Mouse (Mus musculus): ENCODE results near the gene Asxl1. TPM values are rescaled to one million over a fixed set of nuclear protein-coding genes. Genes with fewer than 3 reads are reported as not detected.

Gene Asxl1
- total RNA-seq, 1 experiment: 44.8 TPM

DNA sequence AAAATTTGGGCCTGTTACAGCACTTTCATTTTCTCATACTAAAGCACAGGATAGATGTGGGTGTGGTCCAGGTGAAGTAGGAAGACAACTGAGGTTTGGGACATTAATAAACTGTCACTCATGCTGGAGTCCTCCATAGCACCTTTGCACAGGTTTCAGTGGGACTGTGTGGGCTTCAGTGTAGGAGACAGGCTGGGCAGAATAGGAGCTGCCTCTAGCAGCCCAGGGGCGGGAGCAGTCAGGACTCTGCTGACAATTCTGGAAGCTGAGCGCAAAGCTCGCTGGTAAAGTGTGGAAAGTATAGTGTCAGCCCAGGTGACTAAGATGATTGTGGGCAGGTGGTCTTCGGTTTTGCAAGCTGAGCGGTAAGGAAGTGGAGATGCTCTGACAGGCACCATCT, 44.5 kb upstream of the Asxl1 start:
- H3K36me3 ChIP-seq (ENCODE audit: control insufficient read depth, insufficient read depth, low read length, poor library complexity, severe bottlenecking): no peaks in the 10 kb centered on the region
- H3K9me3 ChIP-seq (ENCODE audit: control insufficient read depth, insufficient read depth, low read depth, low read length): no peaks in the 10 kb centered on the region
- no peak for TF ChIP-seq HCFC1 (IDR thresholded peaks at IDR 0.05; ENCODE audit: borderline replicate concordance, insufficient read depth, low read length)
- TF ChIP-seq ZC3H11A (IDR thresholded peaks at IDR 0.05; ENCODE audit: borderline replicate concordance, low read depth, low read length): no peak
- no peak for TF ChIP-seq MAFK (IDR thresholded peaks at IDR 0.05; ENCODE audit: insufficient read depth, low read depth, low read length)
- TF ChIP-seq CHD2 (IDR thresholded peaks at IDR 0.05; ENCODE audit: low read depth, low read length): no peak
- no peak for TF ChIP-seq ZNF384 (IDR thresholded peaks at IDR 0.05; ENCODE audit: low read depth, low read length)
- peaks cover 0 to 2% of the 10 kb centered on the region in 2 experiments; a peak in 1 of 4 replicates for H3K4me1 ChIP-seq (ENCODE audit: control insufficient read depth in 2 of 2, insufficient read depth in 2 of 2, low read length in 2 of 2, poor library complexity in 1 of 2)
- DNase-seq (ENCODE audit: low read depth, low spot score): no peak
- H3K9ac ChIP-seq (ENCODE audit: insufficient read depth, low read depth, low read length, poor library complexity, severe bottlenecking): no peak overlapping the region
- in situ Hi-C loops (cut with MboI; ENCODE audit: low sequenced_read_pairs in 2 of 2, unreplicated experiment in 2 of 2): no loop called here
- no peak overlapping the region for H3K4me3 ChIP-seq (ENCODE audit: insufficient read depth in 1 of 2, low read depth in 1 of 2, low read length in 2 of 2, poor library complexity in 1 of 2, severe bottlenecking in 1 of 2)
- no peak overlapping the region for H3K27ac ChIP-seq (ENCODE audit: insufficient read depth, low read depth, low read length, poor library complexity, severe bottlenecking)

GRCm38 (mm10) chr2:153305240-153305639, 40.4 kb upstream of the Asxl1 start:
- in situ Hi-C loops (cut with MboI; ENCODE audit: low sequenced_read_pairs in 2 of 2, unreplicated experiment in 2 of 2): no loop called here
- no peak for DNase-seq (ENCODE audit: low read depth, low spot score)
- no peak overlapping the region for H3K4me3 ChIP-seq (ENCODE audit: insufficient read depth in 1 of 2, low read depth in 1 of 2, low read length in 2 of 2, poor library complexity in 1 of 2, severe bottlenecking in 1 of 2)

DNA sequence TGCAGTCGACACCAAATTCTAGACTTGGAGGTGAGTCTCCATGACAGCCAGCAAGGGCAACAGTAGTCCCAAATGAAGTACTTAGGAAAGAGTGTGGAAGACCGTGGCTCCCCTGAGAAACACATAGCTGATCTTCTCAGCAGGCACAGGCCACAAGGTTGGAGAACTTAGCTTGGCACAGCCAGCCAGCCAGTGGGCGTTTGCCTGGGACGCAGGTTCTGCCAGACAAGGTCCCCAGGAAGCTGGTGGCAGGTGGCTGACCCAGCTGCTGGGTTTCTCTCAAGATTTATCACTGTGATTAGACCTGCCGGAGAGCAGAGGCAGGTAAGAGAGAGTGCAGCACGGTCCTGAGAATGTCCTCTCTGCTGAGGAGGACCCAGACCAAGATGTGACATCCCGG, 37.0 kb upstream of the Asxl1 start:
- Histone ChIP-seq H3K27ac (ENCODE audit: insufficient read depth, low read depth, low read length, poor library complexity, severe bottlenecking) (no peak overlapping the region), H3K4me1 (ENCODE audit: control insufficient read depth in 2 of 2, insufficient read depth in 2 of 2, low read length in 2 of 2, poor library complexity in 1 of 2) (peaks cover 0 to 6% of the 10 kb centered on the region in 2 experiments; a peak in 1 of 4 replicates), H3K36me3 (ENCODE audit: control insufficient read depth, insufficient read depth, low read length, poor library complexity, severe bottlenecking) (peaks cover 3% of the 10 kb centered on the region; the same call in 1 of the 2 replicates), H3K4me3 (ENCODE audit: insufficient read depth in 1 of 2, low read depth in 1 of 2, low read length in 2 of 2, poor library complexity in 1 of 2, severe bottlenecking in 1 of 2) (no peak overlapping the region), H3K9ac (ENCODE audit: insufficient read depth, low read depth, low read length, poor library complexity, severe bottlenecking) (no peak overlapping the region), H3K9me3 (ENCODE audit: control insufficient read depth, insufficient read depth, low read depth, low read length) (no peaks in the 10 kb centered on the region)
- TF ChIP-seq CHD2 (IDR thresholded peaks at IDR 0.05; ENCODE audit: low read depth, low read length): no peak
- TF ChIP-seq ZNF384 (IDR thresholded peaks at IDR 0.05; ENCODE audit: low read depth, low read length): no peak
- TF ChIP-seq MAFK (IDR thresholded peaks at IDR 0.05; ENCODE audit: insufficient read depth, low read depth, low read length): no peak
- TF ChIP-seq HCFC1 (IDR thresholded peaks at IDR 0.05; ENCODE audit: borderline replicate concordance, insufficient read depth, low read length): no peak
- no peak for TF ChIP-seq ZC3H11A (IDR thresholded peaks at IDR 0.05; ENCODE audit: borderline replicate concordance, low read depth, low read length)
- in situ Hi-C loops (cut with MboI; ENCODE audit: low sequenced_read_pairs in 2 of 2, unreplicated experiment in 2 of 2): no loop called here
- DNase-seq (ENCODE audit: low read depth, low spot score): no peak

More at GRCm38 (mm10) chr2:153305240-153305639, 40.4 kb upstream of the Asxl1 start:
- Histone ChIP-seq H3K9me3 (ENCODE audit: control insufficient read depth, insufficient read depth, low read depth, low read length) (no peaks in the 10 kb centered on the region), H3K9ac (ENCODE audit: insufficient read depth, low read depth, low read length, poor library complexity, severe bottlenecking) (no peak overlapping the region), H3K4me1 (ENCODE audit: control insufficient read depth in 2 of 2, insufficient read depth in 2 of 2, low read length in 2 of 2, poor library complexity in 1 of 2) (peaks cover 0 to 3% of the 10 kb centered on the region in 2 experiments; a peak in 1 of 4 replicates), H3K36me3 (ENCODE audit: control insufficient read depth, insufficient read depth, low read length, poor library complexity, severe bottlenecking) (no peaks in the 10 kb centered on the region), H3K27ac (ENCODE audit: insufficient read depth, low read depth, low read length, poor library complexity, severe bottlenecking) (no peak overlapping the region)
- TF ChIP-seq ZC3H11A (IDR thresholded peaks at IDR 0.05; ENCODE audit: borderline replicate concordance, low read depth, low read length): no peak
- no peak for TF ChIP-seq CHD2 (IDR thresholded peaks at IDR 0.05; ENCODE audit: low read depth, low read length)
- no peak for TF ChIP-seq MAFK (IDR thresholded peaks at IDR 0.05; ENCODE audit: insufficient read depth, low read depth, low read length)
- TF ChIP-seq ZNF384 (IDR thresholded peaks at IDR 0.05; ENCODE audit: low read depth, low read length): no peak
- TF ChIP-seq HCFC1 (IDR thresholded peaks at IDR 0.05; ENCODE audit: borderline replicate concordance, insufficient read depth, low read length): no peak

DNA sequence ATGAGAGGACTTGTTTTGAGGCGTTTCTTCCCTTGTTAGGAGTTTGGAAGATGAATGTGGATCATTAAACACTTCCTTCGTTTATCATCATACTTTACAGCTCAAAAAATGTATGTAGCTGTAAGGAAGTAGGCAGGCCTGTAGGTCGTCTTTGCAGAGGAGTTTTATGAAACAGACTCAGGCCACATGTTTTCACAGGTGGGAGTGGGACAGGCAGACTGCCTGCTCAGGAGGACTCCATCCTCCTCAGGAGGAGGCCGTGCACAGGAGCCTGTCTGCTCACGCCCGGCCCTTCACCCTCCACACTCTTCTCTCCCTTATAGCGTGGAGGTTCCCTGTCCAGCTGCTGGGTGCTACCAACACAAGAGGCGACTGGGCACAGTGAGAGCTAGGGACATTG, 36.5 kb upstream of the Asxl1 start:
- Histone ChIP-seq H3K4me3 (ENCODE audit: insufficient read depth in 1 of 2, low read depth in 1 of 2, low read length in 2 of 2, poor library complexity in 1 of 2, severe bottlenecking in 1 of 2) (no peak overlapping the region), H3K27ac (ENCODE audit: insufficient read depth, low read depth, low read length, poor library complexity, severe bottlenecking) (no peak overlapping the region), H3K36me3 (ENCODE audit: control insufficient read depth, insufficient read depth, low read length, poor library complexity, severe bottlenecking) (peaks cover 3% of the 10 kb centered on the region; the same call in 1 of the 2 replicates), H3K9me3 (ENCODE audit: control insufficient read depth, insufficient read depth, low read depth, low read length) (no peaks in the 10 kb centered on the region), H3K9ac (ENCODE audit: insufficient read depth, low read depth, low read length, poor library complexity, severe bottlenecking) (no peak overlapping the region), H3K4me1 (ENCODE audit: control insufficient read depth in 2 of 2, insufficient read depth in 2 of 2, low read length in 2 of 2, poor library complexity in 1 of 2) (peaks cover 0 to 6% of the 10 kb centered on the region in 2 experiments; a peak in 1 of 4 replicates)
- no peak for DNase-seq (ENCODE audit: low read depth, low spot score)
- TF ChIP-seq ZNF384 (IDR thresholded peaks at IDR 0.05; ENCODE audit: low read depth, low read length) (no peak), MAFK (IDR thresholded peaks at IDR 0.05; ENCODE audit: insufficient read depth, low read depth, low read length) (no peak), CHD2 (IDR thresholded peaks at IDR 0.05; ENCODE audit: low read depth, low read length) (no peak), ZC3H11A (IDR thresholded peaks at IDR 0.05; ENCODE audit: borderline replicate concordance, low read depth, low read length) (no peak), HCFC1 (IDR thresholded peaks at IDR 0.05; ENCODE audit: borderline replicate concordance, insufficient read depth, low read length) (no peak)
- in situ Hi-C loops (cut with MboI; ENCODE audit: low sequenced_read_pairs in 2 of 2, unreplicated experiment in 2 of 2): no loop called here

All from ES-E14 (cell line).